Mouse (Mus musculus): ENCODE results near the gene Kif21b.

GRCm38 (mm10) chr1:136156304-136156703, 25.1 kb downstream of the Kif21b start:
- TF ChIP-seq CTCF (IDR thresholded peaks at IDR 0.05): 0 out of 2 replicates have a peak, but pooled peaks have one; percentile 8
- TF ChIP-seq EP300 (IDR thresholded peaks at IDR 0.05): no peak
